Mouse (Mus musculus) natural killer cell, adult 2 months (primary cell): ENCODE data around the gene Adam12.
"Not testable (repeated sequence)": the region's sequence is repeated elsewhere in the genome, so short reads cannot be mapped to it uniquely, and the experiment has no call there.

ENCODE experiments used
- DNase-seq, 2 experiments: peaks; one replicate each; pipeline ENCODE4 v3.0.0; 2022; ENCODE audit warnings: low spot score in 2 of 2

Adam12 gene

DNA sequence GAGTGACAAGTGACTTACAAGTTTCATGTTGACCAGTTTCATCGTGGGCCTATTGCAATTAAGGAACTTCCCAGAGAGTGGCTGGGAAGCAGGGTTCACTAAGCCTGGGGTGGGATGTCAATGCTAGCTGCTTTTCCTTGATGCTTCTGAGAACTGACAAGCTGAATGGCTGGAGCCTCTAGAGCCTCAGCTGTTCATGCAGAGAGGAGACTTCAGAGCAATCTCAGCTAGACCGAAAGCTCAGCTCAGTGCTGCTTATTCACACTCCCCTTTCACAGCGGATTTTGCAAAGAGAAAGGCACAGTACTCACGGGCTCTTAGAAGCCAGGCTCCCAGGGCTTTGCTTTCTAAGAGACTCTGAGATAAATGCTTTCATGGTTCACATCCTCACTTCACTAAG lies 295.6 kb downstream of the Adam12 start:
- DNase-seq = no peak

DNA sequence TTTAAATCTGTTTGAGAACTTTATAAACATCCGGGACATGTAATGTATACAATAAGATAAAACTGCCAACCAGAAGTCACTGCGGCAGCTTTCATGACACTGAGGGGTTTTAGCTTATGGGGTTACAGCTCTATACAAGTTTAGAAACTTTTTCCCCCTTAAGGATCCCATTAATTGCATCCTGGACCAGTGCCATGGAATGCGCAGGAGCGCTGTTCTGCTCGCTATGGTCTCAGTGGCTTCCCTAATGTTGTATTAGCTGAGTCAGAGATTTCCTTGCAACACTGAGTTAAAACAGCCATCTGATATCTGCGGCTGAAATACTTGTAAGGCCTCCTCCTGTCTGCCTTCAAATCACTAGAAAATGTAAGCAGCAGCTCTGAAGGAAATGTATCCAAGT lies 298.6 kb downstream of the Adam12 start:
- DNase-seq = no peak

DNA sequence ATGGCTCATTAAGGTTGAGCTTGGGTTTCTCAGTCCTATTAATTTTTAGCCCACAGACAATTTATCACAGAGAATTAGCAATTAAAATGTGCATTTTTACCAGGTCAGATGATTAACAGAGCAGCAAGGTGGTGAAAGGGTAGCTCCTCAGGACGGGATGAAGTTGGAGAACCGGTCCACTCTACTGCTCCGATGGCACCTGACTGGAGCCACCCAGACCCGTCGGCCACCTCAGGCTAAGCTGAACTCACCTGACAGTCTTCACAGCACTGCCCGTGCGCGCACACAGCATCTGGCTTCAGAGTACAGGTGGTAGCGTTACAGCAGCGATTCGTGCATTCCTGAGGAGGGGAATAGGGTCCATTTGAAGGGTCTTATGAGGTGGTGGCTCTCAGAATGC lies 300.5 kb downstream of the Adam12 start:
- DNase-seq = no peak

DNA sequence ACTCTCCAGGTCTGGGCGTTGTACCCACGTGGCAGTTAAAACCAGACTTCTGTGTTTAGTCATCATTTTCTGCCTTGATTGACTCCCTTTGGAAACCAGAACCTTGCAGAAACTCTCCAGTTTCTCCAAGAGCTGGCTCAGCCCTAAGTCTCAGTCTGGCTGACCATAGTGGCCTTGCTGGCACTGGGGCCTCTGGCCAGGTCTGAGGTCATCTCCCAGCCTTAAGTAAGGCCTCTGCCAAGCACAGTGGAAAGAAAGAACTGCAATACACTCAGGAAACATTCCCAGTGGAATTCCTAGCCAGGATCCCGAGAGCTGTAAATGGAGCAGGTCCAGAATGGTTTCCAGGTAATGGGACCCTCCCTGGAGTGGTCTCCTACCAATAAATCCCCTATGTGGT lies 303.0 kb downstream of the Adam12 start:
- DNase-seq = no peak

DNA sequence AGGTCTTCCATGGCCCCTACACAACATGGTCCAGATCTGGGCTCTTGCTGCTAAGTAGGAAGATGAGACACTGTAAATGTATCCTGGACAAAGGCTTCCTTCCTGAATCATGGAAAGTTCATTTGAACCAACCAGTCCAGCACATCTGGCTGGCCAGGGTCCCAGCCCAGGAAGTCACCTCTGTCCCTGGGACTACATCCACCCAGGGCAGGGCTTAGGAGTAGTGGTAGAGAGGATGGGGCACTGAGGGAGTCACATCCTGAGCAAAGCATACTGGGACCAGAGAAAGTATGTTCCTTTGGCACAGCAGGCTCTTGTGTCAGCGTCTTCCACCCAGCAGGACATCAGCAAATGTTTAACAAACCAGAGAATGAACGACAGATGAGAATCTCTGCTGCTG lies 306.2 kb downstream of the Adam12 start:
- no peak for DNase-seq

DNA sequence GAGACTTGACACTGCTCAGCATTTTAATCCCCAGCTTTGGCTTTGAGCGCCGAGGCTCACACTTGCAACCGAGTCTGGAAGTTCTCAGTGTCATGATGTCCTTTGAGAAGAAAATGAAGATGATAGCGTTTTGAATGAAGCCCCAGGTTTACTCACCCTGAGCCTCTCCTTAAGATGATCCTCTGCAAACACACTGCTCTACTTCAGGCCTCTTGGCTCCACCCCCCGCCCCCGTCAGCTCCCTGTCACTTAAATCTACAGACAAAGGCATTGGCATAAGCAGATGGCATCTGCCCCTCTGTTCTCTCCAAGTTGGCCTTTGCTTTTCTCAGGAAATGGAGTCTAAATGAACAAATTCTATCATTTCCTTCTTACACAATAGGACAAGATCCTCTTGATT lies 308.0 kb downstream of the Adam12 start:
- DNase-seq = no peak

DNA sequence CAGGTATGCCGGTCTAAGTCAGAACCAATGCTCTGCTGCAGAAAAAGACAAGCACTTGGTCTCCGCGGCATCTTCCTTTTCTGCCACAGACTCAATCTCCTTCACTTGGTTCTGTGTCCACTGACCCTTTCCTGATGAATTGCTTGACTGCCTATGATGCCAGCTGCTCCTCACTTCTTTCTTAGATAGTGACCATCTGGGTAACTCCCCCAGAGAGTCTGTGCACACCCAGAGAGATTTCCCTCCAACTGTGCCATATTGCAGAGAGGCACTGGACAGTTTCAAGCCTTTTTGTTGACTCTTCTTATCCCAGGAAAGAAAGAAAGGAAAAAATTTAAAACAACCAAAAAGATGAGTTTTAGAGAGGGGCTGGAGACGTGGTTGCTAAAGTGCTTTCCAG lies 310.7 kb downstream of the Adam12 start:
- no peak for DNase-seq

DNA sequence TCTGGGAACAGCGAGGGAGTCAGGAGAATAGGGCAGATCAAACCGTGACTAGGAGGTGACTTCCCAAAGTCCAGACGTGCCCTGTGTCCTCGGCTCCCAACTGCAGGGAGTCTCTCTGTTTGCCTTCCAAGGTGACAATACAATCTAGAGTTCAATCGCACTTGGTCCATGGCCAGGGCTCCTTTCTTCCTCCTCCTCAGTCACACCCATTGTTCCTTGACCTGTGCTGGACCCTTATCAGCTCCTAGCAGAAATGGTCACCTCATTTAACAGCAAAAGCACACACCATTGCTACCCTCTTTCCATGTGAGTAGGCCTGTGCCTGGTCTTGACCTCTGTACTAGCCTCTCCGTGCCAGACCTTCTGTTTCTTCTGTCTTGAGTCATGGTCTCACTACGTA lies 311.2 kb downstream of the Adam12 start:
- no peak for DNase-seq

DNA sequence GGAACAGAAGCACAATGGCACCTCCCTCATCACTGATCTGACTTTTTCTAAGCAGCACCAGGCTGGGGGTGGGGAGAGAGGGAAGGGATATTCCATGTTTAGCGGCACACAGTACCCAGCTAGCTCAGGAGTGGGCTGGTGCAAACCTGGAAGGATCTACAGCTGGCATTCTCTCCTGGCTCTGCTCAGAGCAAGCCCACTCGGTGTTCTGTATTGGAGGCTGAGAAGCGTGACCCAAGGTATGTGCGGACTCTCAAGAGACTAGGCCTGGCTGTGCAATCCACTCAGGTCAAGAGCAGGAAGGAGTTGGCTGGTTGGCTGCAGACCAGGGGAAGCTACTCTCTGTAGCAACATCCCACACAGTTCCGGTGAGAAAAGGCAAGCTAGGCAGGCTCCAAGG lies 312.0 kb downstream of the Adam12 start:
- no peak for DNase-seq

DNA sequence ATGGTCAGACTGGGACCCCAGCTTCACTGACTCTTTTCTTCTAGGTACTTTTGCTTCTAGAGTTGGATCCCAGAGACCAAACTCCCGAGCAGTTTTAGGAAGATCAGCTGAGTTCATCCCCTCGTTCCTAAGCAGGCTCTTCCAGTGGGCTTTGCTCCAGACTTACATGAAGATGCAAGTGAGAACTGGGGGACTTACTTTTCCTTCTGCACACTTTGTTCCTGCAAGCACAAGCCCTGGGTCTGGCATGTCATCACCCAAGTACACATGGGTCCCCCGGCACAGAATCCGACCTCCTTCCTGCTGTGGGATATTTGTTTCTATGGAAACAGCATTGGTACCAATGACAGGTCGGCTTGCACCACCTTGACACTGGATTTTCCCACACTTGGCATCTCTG lies 312.6 kb downstream of the Adam12 start:
- DNase-seq = no peak

DNA sequence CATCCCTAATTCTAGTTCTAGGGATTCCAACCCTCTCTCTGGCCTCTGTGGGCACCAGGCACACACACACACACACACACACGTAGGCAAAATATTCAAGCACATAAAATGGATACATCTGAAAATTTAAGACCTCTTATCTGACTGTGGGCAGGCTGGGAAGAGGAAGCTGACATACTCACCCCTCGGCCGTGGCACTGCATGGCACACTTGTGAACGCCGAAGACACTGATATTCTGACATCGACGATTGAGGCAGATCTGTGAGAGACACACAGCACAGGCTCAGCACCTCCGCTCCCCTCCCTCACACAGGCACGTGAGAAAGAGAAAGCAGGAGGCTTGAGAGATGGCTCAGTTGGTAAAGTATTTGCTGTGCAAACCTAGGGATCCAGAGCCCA lies 315.7 kb downstream of the Adam12 start:
- DNase-seq = no peak

DNA sequence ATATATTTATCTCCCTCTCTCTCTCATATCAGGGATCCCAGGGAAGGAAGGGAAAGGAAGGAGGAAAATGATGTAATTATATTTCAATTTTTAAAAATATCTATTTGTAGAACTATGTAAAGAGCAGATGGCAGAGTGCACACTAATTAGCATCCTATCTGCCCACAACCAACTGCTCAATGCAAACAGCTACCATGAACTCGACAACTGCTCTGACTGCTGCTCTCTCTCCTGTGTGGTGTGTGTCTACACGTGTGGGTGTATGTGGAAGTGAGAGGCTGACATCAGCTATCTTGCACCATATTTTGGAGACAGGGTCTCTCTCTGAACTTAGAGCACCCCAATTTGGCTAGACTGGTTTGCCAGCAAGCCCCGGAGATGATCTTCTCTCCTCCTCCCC lies 320.1 kb downstream of the Adam12 start:
- no peak for DNase-seq

DNA sequence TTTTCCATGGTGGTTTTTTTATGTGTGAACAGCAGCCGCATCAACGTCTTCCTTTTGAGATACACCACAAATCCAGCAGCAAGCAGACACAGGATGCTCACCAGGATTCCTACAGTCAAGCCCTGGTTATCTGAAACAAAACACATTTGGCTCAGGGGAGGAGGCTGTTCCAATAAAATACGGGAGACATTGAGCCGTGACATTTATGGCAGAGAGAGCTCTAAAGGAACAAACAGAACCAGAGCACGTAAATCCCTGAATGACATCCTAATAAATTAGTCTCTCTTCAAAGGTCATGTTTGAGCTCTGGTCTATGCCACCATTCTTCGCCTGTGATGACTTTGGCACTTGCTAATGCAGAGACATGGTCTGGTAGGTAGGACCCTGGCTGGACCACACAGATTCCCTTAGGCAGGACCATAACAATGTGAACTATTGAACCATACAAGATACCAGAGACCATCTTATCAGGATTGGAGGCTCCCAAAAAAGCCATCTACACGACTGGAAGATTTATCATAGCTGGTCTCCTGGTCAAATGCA lies 322.0 kb downstream of the Adam12 start:
- DNase-seq = no peak

DNA sequence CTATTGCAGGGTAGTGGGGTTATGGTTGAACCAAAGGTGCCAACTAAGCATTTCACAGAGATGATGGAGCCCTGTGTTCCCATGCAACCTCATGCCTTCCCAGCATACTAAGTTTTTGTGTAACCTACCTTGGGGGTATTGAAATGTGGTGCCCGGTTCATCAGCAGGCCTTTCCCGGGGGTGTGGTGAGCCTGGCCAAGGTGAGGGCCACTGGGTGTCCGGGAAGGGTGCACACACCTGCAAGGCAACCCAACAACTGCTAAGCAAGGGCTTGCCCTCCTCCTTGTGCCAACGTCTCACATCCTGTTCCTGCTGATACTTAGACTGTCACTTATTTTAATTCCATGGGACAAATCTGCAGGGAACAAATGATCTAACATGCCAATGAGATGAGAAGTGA lies 323.0 kb downstream of the Adam12 start:
- DNase-seq = no peak

DNA sequence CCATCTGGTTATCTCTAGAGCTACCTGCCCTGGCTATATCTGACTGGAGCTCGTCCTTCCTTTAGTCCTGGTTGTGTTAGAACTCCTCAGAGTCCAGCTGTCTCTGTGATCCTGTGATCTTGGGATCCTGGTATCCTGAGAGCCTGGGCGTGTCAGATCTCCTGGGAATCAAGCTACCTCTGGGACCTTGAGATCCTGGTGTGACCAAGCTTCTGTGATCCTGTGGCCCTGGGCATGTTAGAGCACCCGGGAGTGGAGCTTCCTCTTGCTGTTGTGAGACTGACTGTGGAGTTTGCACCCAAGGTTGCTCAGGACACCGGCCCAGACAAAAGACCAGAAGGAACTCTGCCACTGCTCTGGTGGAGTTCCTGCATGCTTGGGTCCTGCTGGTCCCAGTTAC lies 332.6 kb downstream of the Adam12 start:
- DNase-seq = no peak

DNA sequence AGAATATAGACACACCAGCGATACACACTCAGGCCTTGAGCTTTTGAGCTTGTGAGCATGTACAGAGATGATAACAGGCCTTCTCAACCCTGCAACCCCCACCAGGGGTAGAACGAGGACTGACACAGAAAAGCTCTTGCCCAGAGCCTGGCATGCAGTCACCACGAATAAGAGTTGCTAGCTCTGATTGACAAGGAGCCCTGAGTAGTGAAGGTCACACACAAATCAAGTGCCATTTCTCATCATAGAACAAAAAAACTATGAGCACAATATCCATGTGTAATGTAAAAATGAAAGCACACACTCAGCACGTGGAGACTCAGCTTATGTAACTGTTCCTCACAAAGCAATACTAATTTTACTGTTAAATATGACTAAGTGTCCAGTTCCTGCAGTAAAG lies 340.1 kb downstream of the Adam12 start:
- DNase-seq = no peak

DNA sequence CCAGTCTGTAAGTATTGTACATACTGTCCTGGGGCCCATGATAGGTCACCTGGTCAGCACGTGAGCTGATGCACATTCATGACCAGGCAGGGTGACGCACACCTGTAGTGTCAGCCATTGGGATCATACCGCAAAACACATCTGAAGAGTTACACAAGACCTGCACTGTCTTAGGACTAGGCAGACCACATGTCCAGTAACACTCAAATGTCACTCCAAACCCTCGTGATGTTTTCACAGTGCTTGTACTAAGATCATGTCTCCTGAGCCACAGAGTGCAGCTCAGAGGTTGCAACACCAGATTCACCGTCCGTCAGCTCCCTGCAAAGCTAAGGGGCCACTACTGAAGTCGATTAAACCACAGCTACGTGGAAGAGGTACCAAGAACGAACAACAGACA lies 340.6 kb downstream of the Adam12 start:
- no peak for DNase-seq

DNA sequence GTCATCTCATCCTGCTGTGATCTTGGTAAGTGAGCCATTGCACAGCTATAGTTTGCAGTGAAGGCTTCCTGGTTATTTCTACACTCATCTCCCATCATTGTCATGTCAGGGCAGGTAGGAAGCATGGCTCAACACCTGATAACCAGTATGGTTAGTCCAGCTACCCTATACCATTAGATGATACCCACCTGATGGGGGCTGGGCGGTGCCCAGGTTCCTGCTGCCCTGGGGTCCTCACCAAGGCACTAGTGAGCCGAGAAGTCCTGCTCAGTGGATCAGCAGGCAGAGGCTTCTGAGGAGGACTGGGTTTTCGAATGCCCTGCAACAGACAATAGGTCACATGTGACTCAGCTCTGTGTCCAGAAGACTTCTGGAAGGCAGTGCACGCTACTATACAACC lies 342.0 kb downstream of the Adam12 start:
- DNase-seq = no peak

DNA sequence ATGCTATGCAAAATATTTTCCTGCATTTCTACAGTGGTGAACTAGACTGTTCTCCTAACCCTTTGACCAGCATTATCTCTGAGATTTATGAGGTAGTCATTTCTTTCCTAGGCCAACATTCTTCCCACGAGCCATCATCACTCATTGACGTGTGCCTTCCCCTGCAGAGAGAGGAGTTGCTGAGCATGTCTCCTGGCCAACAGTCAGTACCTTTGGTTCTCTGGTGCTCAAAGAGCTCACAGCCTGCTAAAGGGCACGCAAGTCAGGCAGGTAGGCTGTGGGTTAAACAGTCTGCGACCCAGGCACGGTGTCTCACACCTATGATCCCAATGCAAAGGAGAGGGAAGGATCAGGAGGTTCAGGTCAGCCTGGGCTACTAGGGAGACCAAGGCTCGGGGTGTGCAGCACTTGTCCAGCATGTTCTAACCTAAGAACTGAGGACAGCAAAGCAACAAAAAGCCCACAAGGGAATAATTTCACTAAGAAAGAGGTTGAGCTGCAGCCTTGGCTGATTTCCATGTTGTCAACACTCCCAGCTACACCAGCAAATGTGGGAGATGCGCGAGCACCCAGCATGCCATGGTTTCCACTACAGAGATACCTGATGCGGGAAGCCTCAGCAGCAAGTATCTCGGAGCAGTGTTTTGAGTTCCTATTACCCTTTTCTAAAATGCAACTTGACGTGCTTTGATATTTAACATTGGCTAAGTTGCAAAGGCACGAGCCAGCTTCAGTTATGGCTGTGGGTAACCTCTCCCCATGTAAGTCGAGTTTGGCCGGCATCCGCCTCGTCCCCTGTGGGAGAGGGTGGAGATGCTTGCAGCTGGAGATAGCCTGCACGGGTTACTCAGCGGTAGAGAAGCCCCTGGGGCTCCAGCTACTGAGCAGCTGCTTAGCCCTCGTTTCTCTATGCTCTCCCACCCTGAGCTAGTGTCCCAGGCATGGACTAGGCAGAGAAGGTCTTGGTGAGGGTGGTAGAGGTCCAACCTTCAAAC lies 342.7 kb downstream of the Adam12 start:
- no peak for DNase-seq

DNA sequence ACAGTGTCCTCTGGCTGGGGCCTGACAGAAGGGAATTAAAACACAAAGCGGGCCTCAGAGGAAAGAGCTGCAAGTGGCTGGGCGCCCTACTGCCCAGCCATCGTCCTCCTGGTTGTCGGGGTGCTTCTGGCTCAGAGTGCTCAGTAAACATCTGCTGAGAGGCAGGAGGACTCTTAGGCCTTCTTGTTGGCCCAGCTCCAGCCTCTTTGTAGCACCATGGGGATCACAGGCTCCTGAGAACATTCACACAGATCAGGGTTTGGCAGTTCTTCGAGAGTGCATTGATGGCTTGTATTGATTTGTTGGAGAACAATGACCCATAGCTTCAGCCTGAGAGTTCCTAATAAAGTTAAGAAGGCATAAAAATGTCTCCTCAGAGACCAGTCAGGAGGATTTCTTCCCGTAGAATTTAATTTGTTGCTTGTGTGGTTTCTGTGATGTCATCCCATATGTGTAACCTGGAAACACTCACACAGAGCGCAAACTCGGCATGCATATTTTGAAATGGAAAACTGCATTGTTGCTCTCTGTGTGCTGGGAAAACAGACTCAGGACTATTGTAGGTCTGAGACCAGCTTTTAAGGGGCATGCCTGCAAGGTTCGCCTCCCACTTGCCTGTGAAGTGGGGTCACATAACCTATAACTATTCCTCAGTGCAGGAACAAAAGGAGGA lies 347.1 kb downstream of the Adam12 start:
- not testable (repeated sequence) for DNase-seq

DNA sequence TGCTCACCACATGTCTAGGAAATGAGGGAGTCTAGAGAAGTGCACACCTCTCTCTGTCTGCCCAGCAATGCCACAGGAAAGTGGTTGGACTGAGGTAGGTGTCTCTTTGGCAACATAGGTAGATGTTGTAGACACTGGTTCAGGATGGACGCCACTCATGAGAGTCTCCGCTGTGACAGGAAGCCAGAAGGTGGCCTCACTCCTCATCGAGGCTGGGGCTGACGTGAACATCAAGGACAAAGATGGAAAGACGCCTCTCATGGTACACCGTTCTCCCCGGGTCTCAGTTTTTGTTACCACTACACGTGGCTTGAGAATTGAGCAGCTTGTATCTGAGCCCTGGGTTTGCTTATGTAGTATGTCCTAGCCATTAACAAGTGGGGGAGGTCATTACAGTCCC lies 352.2 kb downstream of the Adam12 start:
- DNase-seq = no peak

DNA sequence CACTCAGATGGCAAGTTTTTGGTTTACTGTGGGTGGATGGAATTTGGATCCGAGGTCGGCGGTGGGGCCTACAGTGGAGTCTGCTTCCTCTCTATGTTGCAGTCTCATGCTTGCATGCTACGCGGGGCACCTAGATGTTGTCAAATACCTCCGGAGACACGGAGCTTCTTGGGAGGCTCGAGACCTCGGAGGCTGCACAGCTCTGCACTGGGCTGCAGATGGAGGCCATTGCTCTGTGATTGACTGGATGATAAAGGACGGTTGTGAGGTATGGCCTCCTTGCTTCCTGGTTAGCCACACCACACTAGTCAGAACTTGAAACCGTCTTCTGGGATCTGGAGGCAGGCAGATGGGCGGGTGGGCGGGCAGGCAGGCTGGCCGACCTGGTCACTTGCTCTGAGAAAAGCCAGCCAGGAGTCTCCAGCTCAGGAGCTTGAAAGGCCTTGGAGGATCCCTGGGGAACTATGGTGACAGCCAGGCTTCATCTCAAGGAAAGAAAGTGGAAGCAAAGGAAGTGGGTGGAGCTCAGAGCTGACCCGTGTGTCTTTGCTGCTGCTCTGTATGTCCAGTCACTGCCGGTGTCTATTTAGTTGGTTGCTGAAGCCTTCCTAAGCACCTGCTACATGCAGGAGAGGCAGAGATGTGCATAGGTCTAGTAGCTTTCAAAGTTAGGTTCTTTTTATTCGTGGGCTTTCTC lies 355.2 kb downstream of the Adam12 start:
- no peak for DNase-seq
